Mouse (Mus musculus): ENCODE data around the gene Krtap5-1. TPM values are rescaled to one million over a fixed set of nuclear protein-coding genes. Genes with fewer than 3 reads are reported as not detected.
"Not testable (repeated sequence)": the region's sequence is repeated elsewhere in the genome, so short reads cannot be mapped to it uniquely, and the experiment has no call there.

The Krtap5-1 gene
- total RNA-seq (2017) = not detected in 2 replicates

- not testable (repeated sequence) for ATAC-seq (replicated peaks; ENCODE audit: low read depth, poor library complexity, severe bottlenecking)
These were observed at the start of gene Krtap5-1 for GRCm38 (mm10) chr7:142297018-142297417. Gene Krtap5-1, minus strand, starts transcription at chr7:142297118.

- ATAC-seq (replicated peaks; ENCODE audit: low read depth, poor library complexity, severe bottlenecking) = 0 out of 2 replicates have a peak, but pooled peaks have one; percentile 16
These were observed 45.3 kb upstream of the Krtap5-1 start for GRCm38 (mm10) chr7:142342247-142342640.

- ATAC-seq (replicated peaks; ENCODE audit: low read depth, poor library complexity, severe bottlenecking) = 0 out of 2 replicates have a peak, but pooled peaks have one; percentile 26
These were observed 44.8 kb upstream of the Krtap5-1 start for GRCm38 (mm10) chr7:142341564-142342246.

- peak; percentile 93 for ATAC-seq (replicated peaks; ENCODE audit: low read depth, poor library complexity, severe bottlenecking)
These were observed 43.5 kb upstream of the Krtap5-1 start for GRCm38 (mm10) chr7:142340269-142340970.

- no peak for ATAC-seq (replicated peaks; ENCODE audit: low read depth, poor library complexity, severe bottlenecking)
These were observed 38.2 kb upstream of the Krtap5-1 start for GRCm38 (mm10) chr7:142335151-142335550.

GRCm38 (mm10) chr7:142334246-142334645, 37.3 kb upstream of the Krtap5-1 start:
- ATAC-seq (replicated peaks; ENCODE audit: low read depth, poor library complexity, severe bottlenecking) = peak; percentile 91

GRCm38 (mm10) chr7:142332741-142333140, 35.8 kb upstream of the Krtap5-1 start:
- not testable (repeated sequence) for ATAC-seq (replicated peaks; ENCODE audit: low read depth, poor library complexity, severe bottlenecking)

GRCm38 (mm10) chr7:142331281-142331680, 34.4 kb upstream of the Krtap5-1 start:
- ATAC-seq (replicated peaks; ENCODE audit: low read depth, poor library complexity, severe bottlenecking) = no peak

- no peak for ATAC-seq (replicated peaks; ENCODE audit: low read depth, poor library complexity, severe bottlenecking)
These were observed 33.4 kb upstream of the Krtap5-1 start for GRCm38 (mm10) chr7:142330271-142330724.

- ATAC-seq (replicated peaks; ENCODE audit: low read depth, poor library complexity, severe bottlenecking) = no peak
These were observed 31.6 kb upstream of the Krtap5-1 start for GRCm38 (mm10) chr7:142328507-142328906.

GRCm38 (mm10) chr7:142326714-142327445, 30.0 kb upstream of the Krtap5-1 start:
- no peak for ATAC-seq (replicated peaks; ENCODE audit: low read depth, poor library complexity, severe bottlenecking)

GRCm38 (mm10) chr7:142323396-142324117, 26.6 kb upstream of the Krtap5-1 start:
- ATAC-seq (replicated peaks; ENCODE audit: low read depth, poor library complexity, severe bottlenecking) = no peak

- ATAC-seq (replicated peaks; ENCODE audit: low read depth, poor library complexity, severe bottlenecking) = no peak
These were observed 25.7 kb upstream of the Krtap5-1 start for GRCm38 (mm10) chr7:142322641-142323040.

- not testable (repeated sequence) for ATAC-seq (replicated peaks; ENCODE audit: low read depth, poor library complexity, severe bottlenecking)
These were observed 24.9 kb upstream of the Krtap5-1 start for GRCm38 (mm10) chr7:142321637-142322306.

GRCm38 (mm10) chr7:142320906-142321305, 24.0 kb upstream of the Krtap5-1 start:
- no peak for ATAC-seq (replicated peaks; ENCODE audit: low read depth, poor library complexity, severe bottlenecking)

GRCm38 (mm10) chr7:142319124-142319523, 22.2 kb upstream of the Krtap5-1 start:
- no peak for ATAC-seq (replicated peaks; ENCODE audit: low read depth, poor library complexity, severe bottlenecking)

GRCm38 (mm10) chr7:142317216-142317615, 20.3 kb upstream of the Krtap5-1 start:
- no peak for ATAC-seq (replicated peaks; ENCODE audit: low read depth, poor library complexity, severe bottlenecking)

- ATAC-seq (replicated peaks; ENCODE audit: low read depth, poor library complexity, severe bottlenecking) = peak; percentile 66; the same call in 1 of the 2 replicates
These were observed 19.6 kb upstream of the Krtap5-1 start for GRCm38 (mm10) chr7:142316558-142316957.

- no peak for ATAC-seq (replicated peaks; ENCODE audit: low read depth, poor library complexity, severe bottlenecking)
These were observed 17.8 kb upstream of the Krtap5-1 start for GRCm38 (mm10) chr7:142314600-142315285.
